Mouse (Mus musculus) midbrain, embryonic 13.5 days (tissue): ENCODE measurements around the gene Disp1. TPM values are rescaled to one million over a fixed set of nuclear protein-coding genes. Genes with fewer than 3 reads are reported as not detected.
A peak's percentile ranks its signal among the peaks of the same experiment; 100 is the strongest.

Experiments used
- ATAC-seq: fragments of 200-750 bp; cut with Nextera tagmentation; 2 replicates; pipeline ENCODE4 v1.8.0; 2017; ENCODE audit warnings: mild to moderate bottlenecking, moderate TSS enrichment, moderate library complexity
- H3K27ac ChIP-seq: fragments of 300-500 bp; sonication (generic); 2 replicates; pipeline ENCODE4 v1.5.1; 2015; ENCODE audit warnings: inconsistent platforms, mild to moderate bottlenecking, moderate library complexity
- H3K27me3 ChIP-seq: fragments of 300-500 bp; sonication (generic); 2 replicates; pipeline ENCODE4 v1.6.1; 2015; ENCODE audit warnings: mild to moderate bottlenecking, inconsistent platforms
- H3K36me3 ChIP-seq: fragments of 300-500 bp; sonication (generic); 2 replicates; pipeline ENCODE4 v1.6.1; 2015; ENCODE audit warnings: mild to moderate bottlenecking, inconsistent platforms
- H3K4me1 ChIP-seq: fragments of 300-500 bp; sonication (generic); replicated peaks from 2 replicates; pipeline ENCODE4 v1.6.1; 2015; ENCODE audit warnings: inconsistent platforms
- H3K4me2 ChIP-seq: fragments of 300-500 bp; sonication (generic); replicated peaks from 2 replicates; pipeline ENCODE4 v1.6.1; 2015; ENCODE audit warnings: moderate library complexity, mild to moderate bottlenecking, inconsistent platforms
- H3K4me3 ChIP-seq: fragments of 300-500 bp; sonication (generic); replicated peaks from 2 replicates; pipeline ENCODE4 v1.5.1; 2015; ENCODE audit warnings: mild to moderate bottlenecking, inconsistent platforms
- H3K9ac ChIP-seq: fragments of 300-500 bp; sonication (generic); replicated peaks from 2 replicates; pipeline ENCODE4 v1.6.1; 2015; ENCODE audit warnings: mild to moderate bottlenecking, inconsistent platforms
- H3K9me3 ChIP-seq: fragments of 300-500 bp; sonication (generic); 2 replicates; pipeline ENCODE4 v1.6.1; 2016; ENCODE audit warnings: mild to moderate bottlenecking, inconsistent platforms
- WGBS: fragments of 180-500 bp; shearing (Covaris S2); methylation state at CpG from one replicate; pipeline ENCODE4 v1.1.7; 2015; 5-methylcytosine and 5-hydroxymethylcytosine counted together
- polyA plus RNA-seq: library from polyadenylated mRNA; unstranded; fragments of >200 nt; fragmentation: Nextera tagmentation; extraction: Ambion mirVana; gene quantifications from 2 replicates; pipeline ENCODE4 v1.2.1, GENCODE M21; 2015

The Disp1 gene
- polyA plus RNA-seq, 1 experiment from 2014 or later, result 8.0 TPM

- Histone ChIP-seq H3K4me1 (no peaks in the 10 kb centered on the region), H3K4me3 (no peak overlapping the region), H3K27me3 (no peaks in the 10 kb centered on the region), H3K36me3 (no peaks in the 10 kb centered on the region), H3K27ac (no peak overlapping the region), H3K4me2 (no peak overlapping the region), H3K9ac (no peak overlapping the region), H3K9me3 (no peaks in the 10 kb centered on the region)
- ATAC-seq, result no peak
- WGBS, result 81% methylated on average over 7 of the region's 7 CpGs
Observed at GRCm38 (mm10) chr1:183067807-183068206, 153.5 kb downstream of the Disp1 start.

- Histone ChIP-seq H3K27ac (no peak overlapping the region), H3K4me2 (no peak overlapping the region), H3K4me1 (no peaks in the 10 kb centered on the region), H3K9me3 (no peaks in the 10 kb centered on the region), H3K36me3 (no peaks in the 10 kb centered on the region), H3K27me3 (no peaks in the 10 kb centered on the region), H3K4me3 (no peak overlapping the region), H3K9ac (no peak overlapping the region)
- no peak for ATAC-seq
- 80% methylated on average over 4 of the region's 4 CpGs for WGBS
Observed at GRCm38 (mm10) chr1:183066981-183067380, 154.3 kb downstream of the Disp1 start.

GRCm38 (mm10) chr1:183060611-183061010, 160.7 kb downstream of the Disp1 start:
- WGBS, result 83% methylated on average over 2 of the region's 2 CpGs
- H3K4me3 ChIP-seq, result no peak overlapping the region
- no peak overlapping the region for H3K9ac ChIP-seq
- no peak for ATAC-seq
- no peaks in the 10 kb centered on the region for H3K27me3 ChIP-seq
- 0 out of 2 replicates have a peak, but pooled peaks cover under 1% of the 10 kb centered on the region for H3K4me1 ChIP-seq
- H3K27ac ChIP-seq, result no peak overlapping the region
- no peak overlapping the region for H3K4me2 ChIP-seq
- H3K36me3 ChIP-seq, result no peaks in the 10 kb centered on the region
- H3K9me3 ChIP-seq, result no peaks in the 10 kb centered on the region

GRCm38 (mm10) chr1:183056289-183056655, 165.1 kb downstream of the Disp1 start:
- H3K27ac ChIP-seq, result no peak overlapping the region
- WGBS, result 44% methylated on average over 3 of the region's 3 CpGs
- H3K4me2 ChIP-seq, result no peak overlapping the region
- H3K9ac ChIP-seq, result no peak overlapping the region
- ATAC-seq, result no peak
- 0 out of 2 replicates have a peak, but pooled peaks cover 4% of the 10 kb centered on the region for H3K4me1 ChIP-seq
- no peaks in the 10 kb centered on the region for H3K36me3 ChIP-seq
- no peaks in the 10 kb centered on the region for H3K27me3 ChIP-seq
- H3K4me3 ChIP-seq, result no peak overlapping the region
- H3K9me3 ChIP-seq, result no peaks in the 10 kb centered on the region

GRCm38 (mm10) chr1:183055608-183056288, 165.6 kb downstream of the Disp1 start:
- WGBS, result 91% methylated on average over 2 of the region's 2 CpGs

GRCm38 (mm10) chr1:183052663-183053062, 168.7 kb downstream of the Disp1 start:
- Histone ChIP-seq H3K4me1 (peaks cover 12% of the 10 kb centered on the region), H3K9me3 (no peaks in the 10 kb centered on the region), H3K27ac (no peak overlapping the region), H3K4me2 (no peak overlapping the region), H3K36me3 (no peaks in the 10 kb centered on the region), H3K9ac (no peak overlapping the region), H3K4me3 (no peak overlapping the region), H3K27me3 (peaks cover 15% of the 10 kb centered on the region; the same call in 1 of the 2 replicates)
- no peak for ATAC-seq
- 80% methylated on average over 7 of the region's 7 CpGs for WGBS

More at GRCm38 (mm10) chr1:183055608-183056288, 165.6 kb downstream of the Disp1 start:
- Histone ChIP-seq H3K4me1 (0 out of 2 replicates have a peak, but pooled peaks cover 4% of the 10 kb centered on the region), H3K4me3 (no peak overlapping the region), H3K4me2 (no peak overlapping the region), H3K36me3 (no peaks in the 10 kb centered on the region), H3K27me3 (0 out of 2 replicates have a peak, but pooled peaks cover 1% of the 10 kb centered on the region), H3K9me3 (no peaks in the 10 kb centered on the region), H3K27ac (no peak overlapping the region), H3K9ac (no peak overlapping the region)
- ATAC-seq, result no peak

- 84% methylated on average over 6 of the region's 6 CpGs for whole genome bisulfite sequencing
- H3K4me2 ChIP-seq, result no peak overlapping the region
- no peak for ATAC-seq
- peaks cover 25% of the 10 kb centered on the region for H3K4me1 ChIP-seq
- H3K4me3 ChIP-seq, result no peak overlapping the region
- H3K27ac ChIP-seq, result no peak overlapping the region
- H3K27me3 ChIP-seq, result peaks cover 28% of the 10 kb centered on the region
- no peak overlapping the region for H3K9ac ChIP-seq
- no peaks in the 10 kb centered on the region for H3K36me3 ChIP-seq
- H3K9me3 ChIP-seq, result no peaks in the 10 kb centered on the region
Observed at GRCm38 (mm10) chr1:183049295-183049694, 172.0 kb downstream of the Disp1 start.

GRCm38 (mm10) chr1:183047913-183048523, 173.3 kb downstream of the Disp1 start:
- H3K27me3 ChIP-seq, result peaks cover 35% of the 10 kb centered on the region
- peak; percentile 41; the same call in 1 of the 2 replicates for ATAC-seq
- no peaks in the 10 kb centered on the region for H3K36me3 ChIP-seq
- H3K4me2 ChIP-seq, result no peak overlapping the region
- no peak overlapping the region for H3K9ac ChIP-seq
- H3K9me3 ChIP-seq, result no peaks in the 10 kb centered on the region
- H3K4me1 ChIP-seq, result peaks cover 25% of the 10 kb centered on the region
- WGBS, result 70% methylated on average over 5 of the region's 5 CpGs
- H3K27ac ChIP-seq, result no peak overlapping the region
- no peak overlapping the region for H3K4me3 ChIP-seq

- Histone ChIP-seq H3K4me1 (peaks cover 25% of the 10 kb centered on the region), H3K9ac (no peak overlapping the region), H3K4me3 (no peak overlapping the region), H3K9me3 (no peaks in the 10 kb centered on the region), H3K4me2 (no peak overlapping the region), H3K27me3 (peaks cover 40% of the 10 kb centered on the region), H3K27ac (no peak overlapping the region), H3K36me3 (no peaks in the 10 kb centered on the region)
- peak; percentile 65 for ATAC-seq
- WGBS, result 52% methylated on average over 7 of the region's 7 CpGs
Observed at GRCm38 (mm10) chr1:183047191-183047912, 174.0 kb downstream of the Disp1 start.

GRCm38 (mm10) chr1:183046081-183046480, 175.2 kb downstream of the Disp1 start:
- 14% methylated on average over 12 of the region's 12 CpGs for WGBS
- Histone ChIP-seq H3K27ac (no peak overlapping the region), H3K4me2 (no peak overlapping the region), H3K4me3 (no peak overlapping the region), H3K4me1 (peaks cover 25% of the 10 kb centered on the region), H3K27me3 (peaks cover 41% of the 10 kb centered on the region), H3K9me3 (no peaks in the 10 kb centered on the region), H3K36me3 (no peaks in the 10 kb centered on the region), H3K9ac (no peak overlapping the region)
- no peak for ATAC-seq

GRCm38 (mm10) chr1:183043161-183043812, 178.0 kb downstream of the Disp1 start:
- Histone ChIP-seq H3K27me3 (peaks cover 52% of the 10 kb centered on the region), H3K4me2 (no peak overlapping the region), H3K27ac (no peak overlapping the region), H3K36me3 (no peaks in the 10 kb centered on the region), H3K9me3 (no peaks in the 10 kb centered on the region), H3K9ac (no peak overlapping the region), H3K4me1 (peaks cover 24% of the 10 kb centered on the region), H3K4me3 (no peak overlapping the region)
- no peak for ATAC-seq
- WGBS, result 80% methylated on average over 13 of the region's 13 CpGs

GRCm38 (mm10) chr1:183041703-183042102, 179.6 kb downstream of the Disp1 start:
- no peak overlapping the region for H3K4me3 ChIP-seq
- no peak overlapping the region for H3K9ac ChIP-seq
- H3K27ac ChIP-seq, result no peak overlapping the region
- peaks cover 9% of the 10 kb centered on the region for H3K4me1 ChIP-seq
- H3K4me2 ChIP-seq, result no peak overlapping the region
- WGBS, result 81% methylated on average over 6 of the region's 7 CpGs
- no peaks in the 10 kb centered on the region for H3K36me3 ChIP-seq
- no peak for ATAC-seq
- H3K27me3 ChIP-seq, result peaks cover 48% of the 10 kb centered on the region
- no peaks in the 10 kb centered on the region for H3K9me3 ChIP-seq
